Mouse (Mus musculus): ENCODE measurements around the gene Tcte2.
A peak's percentile ranks its signal among the peaks of the same experiment; 100 is the strongest.

The Tcte2 gene

DNA sequence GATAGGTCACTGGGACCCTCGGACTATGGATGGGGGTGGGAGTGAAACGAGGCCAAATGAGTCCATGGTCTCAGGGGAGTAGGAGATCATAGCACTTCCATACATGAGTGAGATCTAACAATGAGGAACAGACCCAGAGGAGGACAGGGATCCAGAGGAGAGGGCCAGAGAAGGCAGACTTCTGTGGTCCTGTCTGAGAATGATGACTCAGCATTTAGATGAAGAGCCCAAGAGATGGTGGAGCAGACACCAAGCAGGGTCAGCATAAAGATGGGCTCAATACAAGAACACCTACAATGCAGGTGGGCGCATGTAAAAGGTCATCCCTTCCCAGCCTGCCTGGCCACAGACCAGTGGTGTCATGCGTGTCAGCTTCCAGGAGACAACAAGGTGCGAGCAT is 41.4 kb downstream of the Tcte2 start:
- no peak for DNase-seq (ENCODE audit: low read depth)

DNA sequence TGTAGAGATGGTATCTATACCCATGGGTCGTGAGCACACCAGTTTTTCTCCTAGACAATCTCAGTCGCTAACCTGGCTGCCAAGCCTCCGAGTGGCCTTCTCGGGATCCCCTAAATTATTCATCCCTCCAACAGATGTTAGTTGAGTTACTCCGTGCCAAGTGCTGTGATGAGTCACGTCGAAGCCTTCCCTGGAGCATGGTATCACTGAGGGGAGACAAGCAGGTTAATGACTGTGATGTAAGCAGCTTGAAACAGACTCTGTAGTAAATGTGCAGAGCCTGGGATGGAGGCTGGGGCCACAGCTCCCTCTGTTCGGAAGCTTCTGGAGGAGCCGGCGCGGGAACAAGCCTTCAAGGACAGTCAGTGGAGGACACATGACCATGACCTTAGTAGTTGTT is 44.2 kb downstream of the Tcte2 start:
- DNase-seq (ENCODE audit: low read depth) = no peak

DNA sequence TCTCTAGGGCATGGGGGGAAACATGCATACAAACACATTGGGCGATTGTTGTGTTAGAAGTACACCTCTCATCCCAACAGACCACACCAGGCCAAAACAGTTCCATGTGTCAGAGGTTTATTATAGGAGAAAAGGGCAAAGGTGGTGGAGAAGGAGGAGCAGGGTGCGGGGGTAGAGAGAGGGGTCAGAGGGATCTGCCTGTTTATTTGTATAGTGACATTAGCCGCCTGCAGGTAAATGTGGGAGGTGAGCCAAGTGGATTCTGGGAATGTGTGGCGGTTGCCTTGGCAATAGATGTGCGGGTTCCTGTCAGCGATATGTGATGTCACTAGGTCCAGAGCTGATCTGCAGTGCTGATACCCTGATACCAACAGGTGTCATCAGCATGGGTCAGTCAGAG is 45.3 kb downstream of the Tcte2 start:
- no peak for DNase-seq (ENCODE audit: low read depth)

DNA sequence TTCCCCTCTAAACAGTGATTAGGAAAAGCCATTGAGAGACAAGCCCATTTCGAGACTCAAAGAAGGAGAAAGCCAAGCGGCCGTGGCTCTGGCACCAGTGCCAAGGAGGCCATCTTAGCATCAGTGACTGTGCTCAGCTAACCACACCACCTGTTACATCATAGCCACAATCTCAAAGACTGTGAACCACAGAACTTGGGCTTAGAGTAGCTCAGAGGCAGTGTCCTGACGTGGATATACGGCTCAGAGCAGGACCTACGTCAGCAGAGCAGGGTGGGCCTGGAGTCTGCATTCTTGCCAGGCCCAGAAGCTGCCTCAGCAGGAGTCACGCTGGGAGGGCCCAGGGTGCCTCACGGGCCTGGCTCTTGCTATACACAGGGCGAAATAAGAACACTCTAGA is 46.1 kb downstream of the Tcte2 start:
- DNase-seq (ENCODE audit: low read depth) = no peak

DNA sequence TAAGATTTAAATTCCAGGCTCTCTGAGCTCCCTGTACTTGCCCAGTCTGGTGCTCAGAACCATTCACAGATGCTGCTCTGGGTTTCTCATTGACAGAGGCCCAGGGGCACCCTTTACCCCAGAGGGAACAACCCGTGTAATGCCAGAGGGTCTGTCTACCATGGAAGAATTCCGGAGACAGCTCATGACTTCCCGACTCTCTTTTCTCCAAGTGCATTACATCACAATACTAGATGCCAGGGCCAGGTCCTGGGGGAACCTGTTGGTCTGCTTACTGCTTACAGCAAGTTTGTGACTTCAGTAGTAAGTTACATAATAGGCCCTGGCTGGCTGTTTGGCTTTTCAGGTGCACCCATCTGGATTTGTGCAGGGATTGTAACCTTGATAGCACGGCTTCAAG is 47.0 kb downstream of the Tcte2 start:
- no peak for DNase-seq (ENCODE audit: low read depth)

DNA sequence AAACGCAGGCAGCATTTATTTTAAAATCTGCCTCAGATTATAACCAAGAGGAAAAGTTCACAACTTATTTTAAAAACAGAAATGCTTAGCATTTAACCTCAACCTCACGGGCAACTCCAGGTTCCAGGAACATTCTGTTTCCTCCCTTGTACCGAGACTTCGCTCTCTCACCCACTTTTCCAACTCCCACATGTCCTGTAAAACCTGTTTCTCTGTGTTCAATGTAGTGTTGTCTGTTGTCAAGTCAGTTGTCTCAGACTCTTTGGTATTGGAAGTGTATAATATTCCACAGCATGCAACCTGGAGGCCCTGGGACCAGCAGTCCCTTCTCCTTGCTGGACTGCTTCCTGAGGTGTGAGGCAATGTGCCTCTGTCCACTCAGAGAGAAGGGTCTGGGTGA is 47.5 kb downstream of the Tcte2 start:
- no peak for DNase-seq (ENCODE audit: low read depth)

DNA sequence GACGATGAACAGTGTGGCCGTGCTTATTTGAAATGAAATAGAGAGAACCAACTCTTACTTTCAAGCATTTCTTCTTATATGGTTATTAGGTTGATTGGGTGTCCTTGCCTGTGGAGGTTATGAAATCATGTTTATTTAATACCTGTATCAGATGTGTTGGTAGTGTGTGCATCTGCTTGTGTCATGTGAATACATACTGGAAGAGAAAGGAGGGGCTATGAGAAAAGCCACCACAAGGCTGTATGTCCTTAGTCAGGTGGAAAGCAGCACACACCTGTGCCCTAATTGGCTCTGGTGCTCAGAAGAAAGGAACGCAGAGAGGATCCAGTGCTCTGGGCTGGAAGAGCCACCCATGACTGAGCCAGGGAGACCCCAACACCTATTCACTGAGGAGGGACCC is 49.1 kb downstream of the Tcte2 start:
- no peak for DNase-seq (ENCODE audit: low read depth)

DNA sequence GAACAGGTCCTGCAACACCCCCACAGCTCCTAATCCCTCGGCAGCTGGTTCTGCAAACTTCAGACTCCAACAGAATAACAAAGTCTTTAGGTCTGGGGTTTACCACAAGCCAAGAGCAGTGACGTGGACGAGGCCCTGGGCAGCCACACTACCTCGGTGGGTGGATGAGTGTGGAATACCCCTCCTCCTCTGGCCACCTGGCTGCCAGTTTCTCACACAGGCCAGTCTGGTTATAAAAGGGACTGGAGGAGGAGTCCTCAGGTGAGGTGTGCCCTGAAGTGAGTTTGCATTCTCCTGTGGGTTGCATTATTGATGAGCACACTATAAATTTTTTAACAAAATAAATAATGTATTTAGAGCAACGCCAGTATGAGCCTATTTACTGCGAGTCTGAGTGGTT is 49.5 kb downstream of the Tcte2 start:
- DNase-seq (ENCODE audit: low read depth) = no peak

DNA sequence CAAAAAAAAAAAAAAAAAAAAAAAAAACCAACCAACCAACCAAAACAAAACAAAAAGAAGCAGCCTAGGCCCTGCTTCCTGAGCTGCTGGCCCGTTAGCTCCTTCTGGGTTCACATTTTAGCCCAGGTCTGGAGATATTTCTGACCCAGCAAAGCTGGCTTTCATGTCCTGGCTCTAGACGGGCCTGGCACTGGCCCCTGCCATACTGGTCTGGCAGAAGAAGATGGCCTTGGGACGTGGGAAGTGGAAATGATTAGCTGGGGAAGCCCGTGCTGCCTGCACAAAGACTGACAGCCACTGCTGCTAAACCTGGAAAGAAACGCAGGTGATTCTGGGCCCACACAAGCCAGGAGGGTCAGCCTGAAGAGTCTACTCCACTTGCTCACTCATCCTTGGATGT is 50.5 kb downstream of the Tcte2 start:
- no peak for DNase-seq (ENCODE audit: low read depth)

DNA sequence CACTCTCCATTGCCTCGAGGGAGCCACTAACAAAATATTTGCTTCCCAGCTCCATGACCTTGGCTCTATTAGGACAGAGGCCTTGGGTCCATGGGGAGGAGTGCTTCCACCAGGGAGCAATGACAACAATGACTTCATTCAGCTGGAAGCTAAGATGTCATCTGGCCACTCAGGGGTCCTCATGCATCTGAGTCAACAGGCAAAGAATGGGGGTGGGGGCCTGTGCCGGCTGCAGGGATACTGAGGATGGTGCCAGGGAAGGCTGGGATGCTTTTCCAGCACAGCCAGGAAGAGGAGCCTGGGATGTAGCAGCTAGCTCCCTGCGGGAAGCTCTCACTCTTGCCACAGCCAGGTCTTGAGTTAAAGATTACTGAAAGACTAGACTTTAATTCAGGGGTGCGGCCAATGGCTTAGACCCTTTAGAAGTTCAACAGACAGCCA is 56.1 kb downstream of the Tcte2 start:
- no peak for DNase-seq (ENCODE audit: low read depth)

DNA sequence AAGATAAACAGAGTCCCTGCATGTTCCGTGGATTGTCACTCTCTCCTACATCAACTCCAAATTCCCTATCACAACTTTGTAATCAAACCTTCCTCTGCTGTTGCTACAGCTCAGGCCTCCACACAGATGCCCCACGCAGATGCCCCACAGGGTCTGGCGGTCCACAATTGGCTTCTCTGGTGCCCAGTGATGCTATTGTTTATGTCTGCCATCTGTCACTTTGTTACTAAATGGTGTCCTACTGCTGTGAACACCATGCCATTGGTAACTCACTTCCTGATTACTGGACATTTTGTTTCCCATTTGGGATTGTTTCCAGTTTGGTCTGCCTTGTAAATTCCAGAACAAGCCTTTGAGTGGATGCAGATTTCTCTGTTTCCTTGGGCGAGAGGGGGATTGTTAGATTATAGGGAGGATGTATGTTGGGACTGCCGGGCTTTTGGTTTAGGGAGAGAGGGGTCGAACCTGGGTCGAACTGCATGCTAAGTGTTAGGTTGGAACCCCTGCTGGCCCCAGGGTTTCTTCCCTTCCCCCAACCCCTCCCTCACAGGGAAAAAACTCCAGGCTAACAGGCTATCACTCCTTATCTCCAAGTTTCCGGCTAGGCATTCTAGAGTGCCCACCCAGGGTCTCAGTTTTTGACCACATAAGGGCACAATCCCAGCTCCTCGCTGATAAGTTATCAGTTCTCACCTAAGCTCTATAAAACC is 57.9 kb downstream of the Tcte2 start:
- no peak for DNase-seq (ENCODE audit: low read depth)

DNA sequence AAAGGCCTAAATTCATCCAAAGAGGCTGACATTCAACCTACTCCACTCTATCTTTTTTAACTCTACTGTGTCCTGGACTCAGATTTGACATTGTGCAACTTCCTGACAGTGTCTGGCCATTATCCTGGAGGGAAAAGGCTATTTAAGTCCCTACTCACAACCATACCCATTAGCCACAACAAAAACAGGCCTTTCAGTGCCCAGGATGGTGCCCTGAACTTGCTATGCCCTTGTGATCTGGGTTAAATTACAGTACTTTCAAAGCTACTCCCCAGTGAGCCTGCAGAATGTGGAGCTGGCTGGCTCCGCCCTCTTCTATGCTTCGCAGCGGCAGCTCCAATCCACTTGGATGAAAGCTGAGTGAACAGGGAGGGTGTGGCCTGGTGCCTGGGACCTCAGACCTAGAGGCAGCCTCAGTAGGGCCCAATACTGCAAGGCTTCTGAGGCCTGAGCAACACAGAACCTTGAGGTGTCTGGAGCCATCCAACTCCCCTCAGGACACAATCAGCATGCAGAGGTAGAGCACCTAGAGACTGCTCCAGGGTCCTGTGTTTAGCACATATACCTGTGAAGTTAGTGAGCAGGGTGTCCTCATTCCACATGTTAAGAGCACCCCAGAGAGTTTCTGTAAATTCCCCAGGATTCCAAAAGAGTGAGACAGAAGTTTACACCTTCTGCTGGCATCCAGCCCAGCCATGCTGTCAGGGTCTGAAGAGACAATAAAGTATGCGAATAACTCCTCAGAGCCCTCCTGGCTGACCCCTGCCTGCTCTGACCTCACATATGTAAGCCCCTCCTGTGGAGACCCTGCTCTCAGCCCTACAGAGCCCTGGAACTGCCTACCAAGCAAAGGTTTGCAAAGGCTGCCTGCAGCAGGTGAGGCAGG is 61.3 kb downstream of the Tcte2 start:
- no peak for DNase-seq (ENCODE audit: low read depth)

DNA sequence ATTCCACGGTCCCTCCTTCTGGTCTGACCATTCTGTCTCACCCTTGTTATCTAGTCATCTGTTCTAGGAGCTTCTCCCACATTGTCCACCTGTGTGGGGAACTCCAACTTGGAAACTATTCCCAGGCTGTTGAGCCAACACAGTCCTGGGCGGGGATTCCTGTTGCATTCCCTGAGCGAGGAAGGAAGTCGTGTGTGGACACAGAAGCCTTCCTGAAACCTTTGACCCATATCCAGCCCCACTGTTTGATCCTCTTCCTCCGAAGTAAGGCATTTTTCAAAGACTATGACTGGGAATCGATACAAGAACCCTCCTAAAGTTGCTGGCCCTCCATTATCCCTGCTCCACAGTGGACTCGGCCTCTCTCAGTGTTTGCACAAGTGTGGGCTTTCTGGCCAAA is 61.9 kb downstream of the Tcte2 start:
- DNase-seq (ENCODE audit: low read depth) = no peak

DNA sequence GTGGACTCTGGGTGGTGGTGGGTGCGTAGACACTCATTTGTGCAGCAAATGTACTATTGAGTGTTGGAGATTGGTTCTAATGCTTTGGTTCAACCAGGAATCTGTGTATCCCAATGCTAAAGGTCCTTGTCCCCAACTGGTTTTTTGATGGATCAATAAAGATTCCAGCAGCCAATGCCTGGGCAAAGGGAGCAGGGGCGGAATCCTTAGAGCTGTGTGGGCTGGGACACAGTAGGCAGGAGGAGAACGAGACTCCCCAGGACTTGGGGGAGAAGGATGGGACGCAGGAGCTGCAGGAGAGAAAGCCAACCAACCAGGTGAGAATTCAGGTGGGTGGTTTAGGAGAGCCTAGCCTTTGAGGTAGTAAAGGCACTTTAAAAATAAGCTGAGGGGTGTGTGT is 63.4 kb downstream of the Tcte2 start:
- DNase-seq (ENCODE audit: low read depth) = no peak

DNA sequence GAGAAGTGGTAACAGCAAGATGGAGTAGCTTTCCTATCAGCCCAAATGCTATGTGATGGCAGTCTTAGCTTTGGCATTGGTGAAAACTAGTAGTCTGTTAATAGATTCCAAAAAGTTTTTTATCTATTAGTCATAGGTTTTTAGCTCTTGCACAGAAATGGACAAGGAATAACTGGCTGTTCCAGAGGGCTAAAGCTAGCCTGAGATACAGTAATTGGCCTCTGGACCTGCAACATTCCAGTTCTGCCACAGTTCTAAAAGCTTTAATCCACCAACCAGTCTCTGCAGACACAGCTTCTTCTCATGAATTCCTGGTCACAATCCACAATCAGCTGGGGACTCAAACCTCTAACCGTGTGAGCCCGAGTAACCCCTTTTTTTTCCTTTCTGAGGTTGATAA is 64.0 kb downstream of the Tcte2 start:
- no peak for DNase-seq (ENCODE audit: low read depth)

DNA sequence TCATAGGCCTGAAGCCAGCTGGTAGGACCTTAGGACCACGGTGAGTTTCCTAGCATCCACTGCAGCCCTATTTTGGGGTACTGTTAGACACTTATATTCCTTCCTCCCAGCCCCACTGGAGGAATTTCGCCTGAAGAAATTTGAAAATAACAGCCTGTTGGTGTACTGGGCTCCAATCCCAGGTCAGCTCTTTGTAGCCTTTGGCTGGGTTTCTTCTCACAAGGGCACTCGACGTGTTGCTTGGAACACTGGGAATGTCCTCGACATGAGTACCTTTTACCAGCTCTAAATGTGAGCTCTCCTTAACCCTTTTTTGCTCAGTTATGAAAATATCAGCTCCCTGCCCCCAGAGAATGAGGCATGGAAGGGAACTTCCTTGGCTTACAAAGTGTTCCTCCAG is 65.7 kb downstream of the Tcte2 start:
- DNase-seq (ENCODE audit: low read depth) = no peak

DNA sequence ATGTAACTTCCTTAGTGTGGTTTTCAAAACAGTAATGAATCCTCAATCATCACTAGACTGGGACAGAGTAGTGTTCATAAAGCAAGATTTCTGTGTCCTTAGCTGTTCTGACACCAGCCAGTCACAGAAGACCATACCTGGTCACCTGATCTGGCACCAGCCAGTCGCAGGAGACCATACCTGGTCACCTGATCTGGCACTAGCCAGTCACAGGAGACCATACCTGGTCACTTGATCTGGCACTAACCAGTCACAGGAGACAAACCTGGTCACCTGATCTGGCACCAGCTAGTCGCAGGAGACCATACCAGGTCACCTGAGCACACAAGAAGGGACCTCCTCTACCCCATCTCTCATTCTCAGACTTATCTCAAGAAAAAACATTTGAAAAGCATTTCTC is 66.4 kb downstream of the Tcte2 start:
- no peak for DNase-seq (ENCODE audit: low read depth)

DNA sequence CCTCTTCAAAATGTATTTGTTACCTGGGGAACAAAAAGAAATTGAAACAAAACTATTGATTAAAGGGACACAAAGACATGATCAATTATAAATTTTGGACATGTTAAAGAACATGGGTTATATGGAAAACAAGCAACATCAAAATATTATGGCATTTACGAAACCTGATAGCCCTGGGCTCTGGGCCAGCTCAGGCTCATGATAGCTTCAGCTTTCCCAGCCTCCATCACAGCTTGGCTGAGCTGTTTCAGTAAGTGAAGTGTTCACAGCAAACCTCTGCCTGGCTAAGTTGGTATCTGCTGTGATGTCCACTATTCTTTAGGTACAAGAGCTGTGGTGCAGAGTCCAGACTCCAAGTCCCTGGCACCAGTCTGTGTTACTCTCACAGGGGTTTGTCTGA is 67.4 kb downstream of the Tcte2 start:
- DNase-seq (ENCODE audit: low read depth) = no peak

DNA sequence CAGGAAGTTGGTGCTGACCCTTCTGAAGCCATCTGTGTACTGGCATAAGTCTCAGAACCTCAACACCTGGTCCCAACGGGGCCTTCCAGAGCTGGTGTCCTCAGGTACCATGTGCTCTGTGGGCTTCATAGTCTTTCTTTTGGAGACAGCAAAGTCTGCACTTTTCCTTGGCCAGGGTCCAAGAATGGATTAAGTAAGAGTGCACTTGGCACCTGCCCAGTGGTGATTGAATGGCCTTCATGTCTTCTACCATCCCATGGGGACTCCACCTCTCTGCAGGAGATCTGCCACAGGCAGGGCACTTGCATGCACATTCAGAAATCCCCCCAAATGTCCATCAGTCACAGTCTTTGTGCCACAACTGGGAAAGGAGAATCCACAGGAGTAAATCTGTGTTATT is 74.0 kb downstream of the Tcte2 start:
- no peak for DNase-seq (ENCODE audit: low read depth)

DNA sequence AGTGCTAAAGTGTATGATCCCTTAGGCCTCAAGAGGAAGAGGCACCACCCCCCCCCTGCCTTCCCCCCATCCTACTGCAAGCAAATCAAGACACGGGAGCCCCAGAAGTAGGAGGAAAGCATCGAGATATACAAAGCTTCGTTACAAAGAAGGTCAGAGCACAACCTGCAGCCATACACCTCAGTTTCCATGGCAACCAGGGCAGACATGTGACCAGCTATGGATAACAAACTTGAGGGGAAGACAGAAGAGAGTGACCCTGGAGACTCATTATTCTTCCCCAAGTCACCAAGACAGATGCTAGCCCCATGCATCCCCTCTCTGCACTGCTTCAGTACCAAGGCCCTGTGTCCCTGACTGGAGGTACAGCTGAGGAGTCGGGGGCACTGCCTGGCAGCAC is 74.5 kb downstream of the Tcte2 start:
- no peak for DNase-seq (ENCODE audit: low read depth)

DNA sequence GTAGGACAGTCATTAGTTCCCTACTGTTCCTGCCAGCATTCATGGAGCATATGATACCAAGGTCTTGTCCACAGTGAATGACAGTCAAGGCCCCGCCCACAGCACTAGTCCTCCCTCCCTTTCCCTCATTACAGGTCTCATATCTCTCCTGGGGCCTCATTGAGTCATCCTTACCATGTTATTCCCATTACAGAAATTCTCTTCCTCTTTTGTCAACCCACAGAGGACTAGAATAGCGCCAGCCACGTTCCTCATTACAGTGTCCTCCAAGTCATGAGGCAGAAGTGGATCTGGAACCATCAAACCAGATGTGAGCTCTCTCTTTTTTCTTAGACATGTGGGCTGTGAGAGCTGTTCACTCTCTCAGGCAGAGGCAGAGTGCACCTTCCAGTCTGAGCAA is 76.0 kb downstream of the Tcte2 start:
- DNase-seq (ENCODE audit: low read depth) = peak; percentile 39

DNA sequence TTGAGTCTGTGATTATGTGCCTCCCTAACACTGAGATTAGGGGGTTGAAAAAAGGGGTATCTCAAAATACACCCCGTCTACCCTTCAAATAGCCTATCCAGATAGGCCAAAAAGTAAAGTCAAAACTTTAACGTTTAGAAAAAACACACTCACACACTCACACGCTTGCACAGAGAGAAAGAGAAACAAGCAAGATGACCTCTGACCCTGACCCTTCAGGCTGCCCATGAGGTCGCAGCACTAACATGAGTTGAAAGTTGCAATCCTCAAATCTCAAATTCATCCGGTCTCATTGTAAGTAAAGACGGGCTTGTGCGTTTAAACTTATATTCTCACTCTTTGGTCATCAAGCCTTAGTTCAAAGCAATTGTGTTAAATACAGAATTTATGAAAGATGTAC is 77.4 kb downstream of the Tcte2 start:
- DNase-seq (ENCODE audit: low read depth) = no peak

DNA sequence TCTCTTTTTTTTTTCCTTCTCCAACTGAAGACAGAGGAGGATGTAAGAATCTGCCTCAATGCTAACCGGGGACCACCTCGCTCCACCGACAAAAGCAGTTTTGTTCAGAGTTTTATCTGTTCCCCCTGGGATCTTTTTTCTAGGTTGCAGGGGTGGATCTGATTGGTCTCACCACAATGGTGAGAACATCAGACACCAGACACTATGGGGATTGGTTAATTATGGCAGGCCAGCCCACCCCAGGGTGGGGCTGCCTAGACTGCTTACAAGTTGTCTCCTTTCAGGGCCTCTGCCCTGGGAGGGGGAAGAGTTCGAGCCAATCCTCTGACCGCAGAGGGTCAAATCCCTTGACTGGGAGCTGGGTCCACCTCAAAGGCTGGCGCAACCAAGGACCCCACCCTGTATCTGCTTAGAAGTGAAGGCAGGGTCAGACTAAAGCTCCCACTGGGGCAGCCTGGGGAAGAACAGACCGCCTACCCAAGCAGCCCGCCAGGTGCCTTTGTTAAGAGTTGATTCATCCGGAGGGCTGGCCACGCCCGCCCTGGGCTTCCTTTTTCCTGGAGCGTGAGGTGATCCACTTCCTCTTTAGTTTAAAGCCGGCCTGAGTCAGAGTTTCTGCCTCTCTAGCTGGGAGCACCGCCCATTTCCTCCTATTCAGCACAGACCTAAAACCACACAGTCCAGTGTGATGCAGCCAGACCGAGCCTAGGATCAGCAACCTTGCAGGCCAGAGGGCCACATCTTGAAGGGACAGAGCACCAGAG is 78.0 kb downstream of the Tcte2 start:
- peak; percentile 81 for DNase-seq (ENCODE audit: low read depth)

All from c-Kit-positive CD71-negative TER-119-negative erythroid progenitor cells, embryonic 14.5 days (primary cell).